Mouse (Mus musculus): ENCODE measurements at regions not wholly inside any gene's neighbourhood (a gene's known extent, or its start where the extent isn't known, plus 50 kb on each side); places are given as distances from the start of the nearest gene placed in this dataset.

GRCm38 (mm10) chr1:18849038-18849437 is 253.8 kb upstream of the Tfap2d start:
- no peaks in the 10 kb centered on the region for H3K36me3 ChIP-seq (ENCODE audit: control insufficient read depth, insufficient read depth, low read length)
- H3K9ac ChIP-seq (ENCODE audit: low read depth, low read length) = no peak overlapping the region
- no peak overlapping the region for H3K27ac ChIP-seq (ENCODE audit: low read depth, low read length)
- no peak overlapping the region for H3K4me2 ChIP-seq
- no peaks in the 10 kb centered on the region for H3K9me3 ChIP-seq (replicated peaks; ENCODE audit: control insufficient read depth, low read length)
- no peaks in the 10 kb centered on the region for H3K4me1 ChIP-seq (ENCODE audit: control insufficient read depth, insufficient read depth, low read length)
- WGBS (ENCODE audit: insufficient replicate concordance) = 72% methylated on average over 2 of the region's 2 CpGs
- no peak overlapping the region for H3K4me3 ChIP-seq (ENCODE audit: low read depth, low read length)
- ATAC-seq (replicated peaks; ENCODE audit: insufficient number of reproducible peaks, low FRiP score, low TSS enrichment) = no peak
- no peaks in the 10 kb centered on the region for H3K27me3 ChIP-seq (ENCODE audit: control insufficient read depth, insufficient read depth, low read length)

- 76% methylated on average over 3 of the region's 3 CpGs for WGBS (ENCODE audit: insufficient replicate concordance)
- Histone ChIP-seq H3K9me3 (replicated peaks; ENCODE audit: control insufficient read depth, low read length) (no peaks in the 10 kb centered on the region), H3K4me1 (ENCODE audit: control insufficient read depth, insufficient read depth, low read length) (no peaks in the 10 kb centered on the region), H3K9ac (ENCODE audit: low read depth, low read length) (no peak overlapping the region), H3K4me3 (ENCODE audit: low read depth, low read length) (no peak overlapping the region), H3K27ac (ENCODE audit: low read depth, low read length) (no peak overlapping the region), H3K36me3 (ENCODE audit: control insufficient read depth, insufficient read depth, low read length) (no peaks in the 10 kb centered on the region), H3K4me2 (no peak overlapping the region), H3K27me3 (ENCODE audit: control insufficient read depth, insufficient read depth, low read length) (no peaks in the 10 kb centered on the region)
- no peak for ATAC-seq (replicated peaks; ENCODE audit: insufficient number of reproducible peaks, low FRiP score, low TSS enrichment)
These were observed 245.4 kb upstream of the Tfap2d start for GRCm38 (mm10) chr1:18857457-18857856.

- no peak overlapping the region for H3K4me2 ChIP-seq
- H3K9me3 ChIP-seq (replicated peaks; ENCODE audit: control insufficient read depth, low read length) = no peaks in the 10 kb centered on the region
- no peak overlapping the region for H3K27ac ChIP-seq (ENCODE audit: low read depth, low read length)
- no peak for ATAC-seq (replicated peaks; ENCODE audit: insufficient number of reproducible peaks, low FRiP score, low TSS enrichment)
- H3K9ac ChIP-seq (ENCODE audit: low read depth, low read length) = no peak overlapping the region
- no peaks in the 10 kb centered on the region for H3K27me3 ChIP-seq (ENCODE audit: control insufficient read depth, insufficient read depth, low read length)
- no peaks in the 10 kb centered on the region for H3K36me3 ChIP-seq (ENCODE audit: control insufficient read depth, insufficient read depth, low read length)
- H3K4me1 ChIP-seq (ENCODE audit: control insufficient read depth, insufficient read depth, low read length) = no peaks in the 10 kb centered on the region
- WGBS (ENCODE audit: insufficient replicate concordance) = 67% methylated on average over 1 of the region's 1 CpGs
- no peak overlapping the region for H3K4me3 ChIP-seq (ENCODE audit: low read depth, low read length)
These were observed 199.6 kb upstream of the Tfap2d start for GRCm38 (mm10) chr1:18903266-18903665.

- H3K9me3 ChIP-seq (replicated peaks; ENCODE audit: control insufficient read depth, low read length) = no peaks in the 10 kb centered on the region
- no peaks in the 10 kb centered on the region for H3K36me3 ChIP-seq (ENCODE audit: control insufficient read depth, insufficient read depth, low read length)
- no peak overlapping the region for H3K9ac ChIP-seq (ENCODE audit: low read depth, low read length)
- no peak overlapping the region for H3K4me3 ChIP-seq (ENCODE audit: low read depth, low read length)
- no peaks in the 10 kb centered on the region for H3K27me3 ChIP-seq (ENCODE audit: control insufficient read depth, insufficient read depth, low read length)
- 57% methylated on average over 4 of the region's 4 CpGs for WGBS (ENCODE audit: insufficient replicate concordance)
- no peak for ATAC-seq (replicated peaks; ENCODE audit: insufficient number of reproducible peaks, low FRiP score, low TSS enrichment)
- no peak overlapping the region for H3K4me2 ChIP-seq
- no peaks in the 10 kb centered on the region for H3K4me1 ChIP-seq (ENCODE audit: control insufficient read depth, insufficient read depth, low read length)
- H3K27ac ChIP-seq (ENCODE audit: low read depth, low read length) = no peak overlapping the region
These were observed 199.1 kb upstream of the Tfap2d start for GRCm38 (mm10) chr1:18903696-18904095.

- H3K27ac ChIP-seq (ENCODE audit: low read depth, low read length) = no peak overlapping the region
- H3K4me1 ChIP-seq (ENCODE audit: control insufficient read depth, insufficient read depth, low read length) = no peaks in the 10 kb centered on the region
- H3K9me3 ChIP-seq (replicated peaks; ENCODE audit: control insufficient read depth, low read length) = no peaks in the 10 kb centered on the region
- no peak overlapping the region for H3K9ac ChIP-seq (ENCODE audit: low read depth, low read length)
- H3K36me3 ChIP-seq (ENCODE audit: control insufficient read depth, insufficient read depth, low read length) = no peaks in the 10 kb centered on the region
- no peak overlapping the region for H3K4me3 ChIP-seq (ENCODE audit: low read depth, low read length)
- H3K27me3 ChIP-seq (ENCODE audit: control insufficient read depth, insufficient read depth, low read length) = no peaks in the 10 kb centered on the region
- ATAC-seq (replicated peaks; ENCODE audit: insufficient number of reproducible peaks, low FRiP score, low TSS enrichment) = no peak
- no peak overlapping the region for H3K4me2 ChIP-seq
- WGBS (ENCODE audit: insufficient replicate concordance) = 69% methylated on average over 4 of the region's 4 CpGs
These were observed 191.2 kb upstream of the Tfap2d start for GRCm38 (mm10) chr1:18911578-18911977.

- 93% methylated on average over 1 of the region's 1 CpGs for WGBS (ENCODE audit: insufficient replicate concordance)
These were observed 146.5 kb upstream of the Tfap2d start for GRCm38 (mm10) chr1:18956276-18956675.

GRCm38 (mm10) chr1:18956975-18957374 is 145.8 kb upstream of the Tfap2d start:
- Histone ChIP-seq H3K36me3 (ENCODE audit: control insufficient read depth, insufficient read depth, low read length) (no peaks in the 10 kb centered on the region), H3K9me3 (replicated peaks; ENCODE audit: control insufficient read depth, low read length) (no peaks in the 10 kb centered on the region), H3K27ac (ENCODE audit: low read depth, low read length) (no peak overlapping the region), H3K27me3 (ENCODE audit: control insufficient read depth, insufficient read depth, low read length) (no peaks in the 10 kb centered on the region), H3K4me2 (no peak overlapping the region), H3K9ac (ENCODE audit: low read depth, low read length) (no peak overlapping the region), H3K4me1 (ENCODE audit: control insufficient read depth, insufficient read depth, low read length) (no peaks in the 10 kb centered on the region), H3K4me3 (ENCODE audit: low read depth, low read length) (no peak overlapping the region)
- no peak for ATAC-seq (replicated peaks; ENCODE audit: insufficient number of reproducible peaks, low FRiP score, low TSS enrichment)
- 29% methylated on average over 6 of the region's 6 CpGs for WGBS (ENCODE audit: insufficient replicate concordance)

More at GRCm38 (mm10) chr1:18956276-18956675, 146.5 kb upstream of the Tfap2d start:
- no peak for ATAC-seq (replicated peaks; ENCODE audit: insufficient number of reproducible peaks, low FRiP score, low TSS enrichment)
- Histone ChIP-seq H3K27ac (ENCODE audit: low read depth, low read length) (no peak overlapping the region), H3K9ac (ENCODE audit: low read depth, low read length) (no peak overlapping the region), H3K4me1 (ENCODE audit: control insufficient read depth, insufficient read depth, low read length) (no peaks in the 10 kb centered on the region), H3K9me3 (replicated peaks; ENCODE audit: control insufficient read depth, low read length) (no peaks in the 10 kb centered on the region), H3K4me2 (no peak overlapping the region), H3K36me3 (ENCODE audit: control insufficient read depth, insufficient read depth, low read length) (no peaks in the 10 kb centered on the region), H3K27me3 (ENCODE audit: control insufficient read depth, insufficient read depth, low read length) (no peaks in the 10 kb centered on the region), H3K4me3 (ENCODE audit: low read depth, low read length) (no peak overlapping the region)

GRCm38 (mm10) chr1:18961464-18961863 is 141.4 kb upstream of the Tfap2d start:
- WGBS (ENCODE audit: insufficient replicate concordance) = 24% methylated on average over 9 of the region's 9 CpGs
- Histone ChIP-seq H3K27me3 (ENCODE audit: control insufficient read depth, insufficient read depth, low read length) (no peaks in the 10 kb centered on the region), H3K4me3 (ENCODE audit: low read depth, low read length) (no peak overlapping the region), H3K4me1 (ENCODE audit: control insufficient read depth, insufficient read depth, low read length) (no peaks in the 10 kb centered on the region), H3K9me3 (replicated peaks; ENCODE audit: control insufficient read depth, low read length) (no peaks in the 10 kb centered on the region), H3K27ac (ENCODE audit: low read depth, low read length) (no peak overlapping the region), H3K4me2 (no peak overlapping the region), H3K36me3 (ENCODE audit: control insufficient read depth, insufficient read depth, low read length) (no peaks in the 10 kb centered on the region), H3K9ac (ENCODE audit: low read depth, low read length) (no peak overlapping the region)
- peak; percentile 67 for ATAC-seq (replicated peaks; ENCODE audit: insufficient number of reproducible peaks, low FRiP score, low TSS enrichment)

- WGBS (ENCODE audit: insufficient replicate concordance) = 62% methylated on average over 3 of the region's 3 CpGs
- H3K4me2 ChIP-seq = no peak overlapping the region
These were observed 140.9 kb upstream of the Tfap2d start for GRCm38 (mm10) chr1:18961889-18962288.

More at GRCm38 (mm10) chr1:18961889-18962288, 140.9 kb upstream of the Tfap2d start:
- no peaks in the 10 kb centered on the region for H3K36me3 ChIP-seq (ENCODE audit: control insufficient read depth, insufficient read depth, low read length)
- no peaks in the 10 kb centered on the region for H3K27me3 ChIP-seq (ENCODE audit: control insufficient read depth, insufficient read depth, low read length)
- ATAC-seq (replicated peaks; ENCODE audit: insufficient number of reproducible peaks, low FRiP score, low TSS enrichment) = no peak
- no peak overlapping the region for H3K4me3 ChIP-seq (ENCODE audit: low read depth, low read length)
- H3K27ac ChIP-seq (ENCODE audit: low read depth, low read length) = no peak overlapping the region
- H3K4me1 ChIP-seq (ENCODE audit: control insufficient read depth, insufficient read depth, low read length) = no peaks in the 10 kb centered on the region
- no peaks in the 10 kb centered on the region for H3K9me3 ChIP-seq (replicated peaks; ENCODE audit: control insufficient read depth, low read length)
- no peak overlapping the region for H3K9ac ChIP-seq (ENCODE audit: low read depth, low read length)
